Mouse (Mus musculus) MN1 (cell line): ENCODE measurements around the gene Slamf6.

Experiments
- DNase-seq: peaks from one replicate; pipeline ENCODE4 v3.0.0-alpha.2; 2016; ENCODE audit warnings: low spot score

Gene Slamf6

GRCm38 (mm10) chr1:171994918-171995715 lies 77.8 kb downstream of the Slamf6 start:
- no peak for DNase-seq

GRCm38 (mm10) chr1:171996701-171997100 lies 79.4 kb downstream of the Slamf6 start:
- DNase-seq: no peak

- DNase-seq: no peak
Measured at GRCm38 (mm10) chr1:171998820-171999597, 81.7 kb downstream of the Slamf6 start.

GRCm38 (mm10) chr1:172000641-172001040 lies 83.3 kb downstream of the Slamf6 start:
- DNase-seq: peak; percentile 16

GRCm38 (mm10) chr1:172001665-172002064 lies 84.3 kb downstream of the Slamf6 start:
- DNase-seq: no peak
